Mouse (Mus musculus): ENCODE results near the gene Prpf38b.
"Not testable (repeated sequence)": the region's sequence is repeated elsewhere in the genome, so short reads cannot be mapped to it uniquely, and the experiment has no call there.

Gene Prpf38b

DNA sequence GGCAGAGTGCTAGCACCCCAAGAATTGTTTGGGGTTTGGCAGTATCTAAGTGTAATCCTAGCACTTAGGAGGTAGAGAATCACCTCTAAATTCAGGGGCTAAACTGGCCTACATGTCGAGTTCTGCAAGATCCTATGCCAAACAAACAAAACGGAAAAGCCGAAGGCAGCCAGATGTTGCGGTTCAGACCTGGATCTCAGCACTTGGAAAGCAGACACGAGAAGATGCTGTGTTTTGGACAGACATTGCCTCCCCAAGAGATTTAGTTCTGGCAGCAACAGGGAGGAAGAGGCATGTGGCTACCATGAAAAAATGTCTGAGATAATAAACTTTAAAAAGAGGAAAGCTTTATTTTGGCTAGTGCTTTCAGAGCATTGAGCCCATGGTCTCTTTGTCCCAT is 10.8 kb downstream of the Prpf38b start:
- no peak for DNase-seq (ENCODE audit: low spot score in 2 of 2)

DNA sequence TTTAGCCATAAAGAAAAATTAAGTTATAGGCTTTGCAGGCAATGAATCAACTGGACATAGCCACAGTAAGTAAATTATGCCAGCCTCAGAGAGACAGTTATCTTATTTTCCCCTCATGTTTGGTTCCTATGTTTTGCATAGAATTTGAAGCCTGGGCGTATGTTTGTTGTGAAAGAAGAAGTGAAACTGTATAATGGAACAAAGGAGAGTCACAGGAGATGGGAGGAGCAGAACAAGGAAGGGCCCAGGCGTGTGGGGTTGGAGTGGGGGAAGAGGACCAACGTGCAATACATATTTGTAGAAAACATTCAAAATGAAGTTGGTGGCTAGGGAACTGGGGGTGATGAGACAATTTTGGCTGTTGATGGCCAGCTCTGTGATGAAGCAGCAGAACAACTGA is 11.4 kb downstream of the Prpf38b start:
- DNase-seq (ENCODE audit: low spot score in 2 of 2): no peak

DNA sequence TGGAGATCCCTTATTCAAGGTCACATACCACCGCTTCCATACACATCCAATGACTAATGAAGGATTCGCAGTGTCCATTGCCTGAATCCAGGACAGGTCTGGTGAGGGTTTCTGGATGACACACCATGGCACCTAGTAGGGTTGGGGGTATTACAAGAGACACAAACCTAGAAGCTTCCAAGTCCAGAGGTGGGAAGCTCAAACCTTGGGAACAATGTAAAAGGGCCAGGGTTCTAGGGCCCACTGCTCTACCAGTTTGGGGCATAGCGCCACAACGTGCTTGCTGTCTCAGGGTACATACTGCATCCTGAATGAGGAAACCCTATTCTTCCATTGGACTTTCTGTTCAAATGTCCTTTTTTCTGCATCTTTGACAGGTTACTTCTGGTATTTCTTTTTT is 12.9 kb downstream of the Prpf38b start:
- DNase-seq (ENCODE audit: low spot score in 2 of 2): no peak

DNA sequence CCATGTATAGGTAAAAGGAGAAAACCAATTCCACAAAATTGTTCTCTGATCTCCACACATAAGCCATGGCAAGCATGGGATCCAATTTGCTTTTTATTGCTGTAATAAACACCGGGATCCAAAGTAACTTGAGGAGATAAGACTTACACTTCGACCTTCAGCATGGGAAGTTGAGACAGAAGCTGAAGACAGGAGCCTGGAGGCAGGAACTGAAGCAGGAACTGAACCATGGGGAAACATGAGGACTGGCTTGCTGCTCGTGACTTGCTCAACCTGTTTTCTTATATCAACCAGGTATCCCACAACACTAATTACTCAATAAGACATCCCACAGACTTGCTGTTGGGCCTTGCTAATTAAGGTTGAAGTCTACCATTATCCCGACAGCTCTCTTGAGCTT is 18.6 kb downstream of the Prpf38b start:
- DNase-seq (ENCODE audit: low spot score in 2 of 2): no peak

DNA sequence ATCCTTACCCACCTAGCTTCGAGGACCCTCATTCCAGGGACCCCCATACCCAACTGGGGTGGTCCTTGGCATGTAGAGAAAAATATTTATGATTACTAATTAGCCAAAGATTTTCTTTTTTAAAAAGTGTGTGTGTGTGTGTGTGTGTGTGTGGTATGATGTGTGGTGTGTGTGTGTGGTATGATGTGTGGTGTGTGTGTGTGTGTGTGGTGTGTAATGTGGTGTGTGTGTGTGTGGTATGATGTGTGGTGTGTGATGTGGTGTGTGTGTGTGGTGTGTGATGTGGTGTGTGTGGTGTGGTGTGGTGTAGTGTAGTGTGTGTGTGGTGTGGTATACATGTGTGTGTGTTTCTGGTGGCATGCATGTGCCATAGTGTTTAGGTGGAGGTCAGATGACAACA is 19.4 kb downstream of the Prpf38b start:
- no peak for DNase-seq (ENCODE audit: low spot score in 2 of 2)

DNA sequence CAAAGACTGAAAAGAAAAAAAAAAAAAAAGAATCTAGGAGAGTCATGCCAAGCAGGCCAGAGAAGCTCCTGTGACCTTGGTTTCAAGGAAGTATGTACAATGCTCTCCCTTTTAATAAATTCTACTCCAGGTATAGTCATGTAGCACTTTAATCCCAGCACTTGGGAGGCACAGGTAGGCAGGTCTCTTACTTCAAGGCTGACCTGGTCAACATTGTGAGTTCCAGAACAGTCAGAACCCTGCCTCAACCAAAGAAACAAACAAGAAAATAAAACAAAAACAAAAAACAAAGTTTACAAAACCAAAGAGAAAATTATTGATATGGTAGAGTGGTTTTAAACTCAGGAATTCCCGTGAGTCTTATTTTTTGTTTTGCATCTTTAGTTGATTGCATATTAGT is 21.6 kb downstream of the Prpf38b start, which contains the start of gene Fndc7:
Fndc7 (minus strand) TSS at position 101 of the 400 bp plus-strand sequence.
- DNase-seq (ENCODE audit: low spot score in 2 of 2): no peak

DNA sequence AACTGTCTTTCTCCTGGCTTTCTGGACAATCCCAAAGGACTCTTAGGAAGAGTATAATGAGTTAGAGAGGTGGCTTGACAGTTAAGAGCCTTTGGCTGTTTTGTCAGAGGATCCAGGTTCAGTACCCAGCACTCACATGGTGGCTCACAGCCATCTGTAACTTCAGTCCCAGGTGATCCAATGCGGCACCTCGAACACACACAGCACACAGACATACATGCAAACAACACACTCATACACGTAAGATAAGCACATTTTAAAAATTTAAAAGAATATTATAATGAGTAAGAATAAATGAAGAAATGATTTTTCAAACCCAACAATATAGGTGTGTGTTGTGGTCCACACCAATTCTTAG is 23.9 kb downstream of the Prpf38b start:
- no peak for DNase-seq (ENCODE audit: low spot score in 2 of 2)

DNA sequence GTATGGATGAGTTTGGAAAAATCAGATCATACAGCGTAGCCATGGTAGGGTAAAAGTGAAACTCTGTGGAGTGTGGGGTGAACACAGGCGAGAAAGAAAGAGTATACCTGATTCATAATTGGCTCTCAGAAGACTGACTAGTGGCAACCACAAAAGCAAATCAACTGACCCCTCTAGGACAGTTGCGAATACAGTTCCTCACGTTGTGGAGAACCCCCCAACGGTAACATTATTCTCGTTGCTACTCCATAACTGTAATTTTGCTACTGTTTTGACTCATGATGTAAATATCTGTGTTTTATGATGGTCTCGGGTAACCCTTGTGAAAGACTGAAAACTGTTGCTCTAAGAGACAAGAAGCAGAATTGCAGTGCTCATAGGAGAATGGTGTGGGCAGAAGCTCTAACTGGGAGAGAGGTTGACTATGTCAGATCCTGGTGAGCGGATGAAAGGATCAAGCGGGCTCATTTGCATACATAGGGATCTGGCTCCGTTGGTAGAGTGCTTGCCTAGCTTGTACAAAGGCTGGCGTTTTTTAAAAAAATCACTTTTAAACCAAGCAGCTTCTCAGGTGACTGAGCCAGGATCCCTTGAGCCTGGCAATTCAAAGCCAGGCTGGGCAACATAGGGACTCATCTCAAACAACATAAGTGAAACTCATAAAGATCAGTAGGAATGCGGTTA is 24.5 kb downstream of the Prpf38b start:
- DNase-seq (ENCODE audit: low spot score in 2 of 2): no peak

DNA sequence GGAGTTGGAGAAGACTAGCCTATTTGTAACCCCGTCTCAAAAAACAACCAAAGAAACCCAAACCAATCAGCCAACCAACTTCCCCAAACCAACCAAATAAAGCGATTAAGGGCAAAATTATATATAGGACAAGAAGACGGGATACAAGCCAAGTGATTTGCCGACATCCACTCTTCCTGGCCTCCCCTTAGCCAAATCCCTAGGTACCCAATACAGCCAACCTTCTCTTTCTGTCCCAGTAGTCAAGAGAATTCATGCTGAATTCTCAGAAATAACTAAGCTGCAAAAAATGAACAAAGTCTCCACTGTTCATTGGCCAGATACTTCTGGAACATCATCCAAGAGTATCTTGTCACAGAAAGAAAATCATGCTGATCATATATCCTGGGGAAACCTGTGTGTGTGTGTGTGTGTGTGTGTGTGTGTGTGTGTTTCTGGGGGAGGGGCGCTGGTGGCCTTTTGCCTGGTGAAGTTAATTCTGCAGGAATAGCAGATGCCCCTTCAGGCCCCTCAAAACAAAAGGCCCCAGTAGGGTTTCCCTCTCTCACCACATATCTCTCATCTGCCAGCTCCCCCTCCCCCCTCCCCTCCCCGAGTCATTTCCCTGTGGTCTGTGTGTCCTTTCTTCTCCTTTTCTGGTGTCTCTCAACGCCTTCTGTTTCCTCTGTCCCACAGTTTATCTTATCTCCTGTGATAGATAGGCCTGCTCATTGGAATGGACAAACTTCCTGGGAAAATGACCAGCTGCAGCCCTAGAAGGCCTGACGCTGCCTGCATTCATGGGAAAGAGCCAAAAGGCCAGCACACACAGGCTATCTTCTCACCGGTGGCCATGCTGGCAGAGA is 25.6 kb downstream of the Prpf38b start:
- DNase-seq (ENCODE audit: low spot score in 2 of 2): peak in 1 of 2 experiments; percentile 13

DNA sequence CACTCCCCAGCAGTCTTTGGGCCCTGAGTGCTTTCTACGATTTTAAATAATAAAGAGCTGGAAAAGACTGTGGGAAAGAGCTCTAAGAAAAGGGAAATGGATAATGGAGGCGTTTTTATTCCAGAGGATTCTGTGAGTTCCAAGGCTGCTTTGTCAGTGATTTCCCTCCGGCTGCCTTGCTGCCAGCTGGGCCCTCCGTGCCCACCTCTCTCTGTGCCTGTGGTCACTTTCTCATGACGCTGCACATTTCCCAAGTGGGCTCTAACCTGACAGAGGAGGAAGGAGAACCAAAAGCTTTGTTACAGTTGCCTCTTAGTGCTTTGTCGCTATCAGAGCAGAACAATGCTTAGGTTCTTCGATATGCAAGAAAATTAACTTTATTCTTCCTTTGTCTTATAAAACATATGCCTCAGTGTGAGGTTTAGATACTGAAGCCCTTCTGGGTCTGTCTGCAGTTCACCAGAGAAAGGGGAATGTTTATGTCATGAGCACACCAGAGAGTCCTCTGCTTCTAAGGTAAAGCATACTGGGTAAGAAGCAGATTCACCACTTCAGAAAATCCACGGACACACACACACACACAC is 26.7 kb downstream of the Prpf38b start:
- no peak for DNase-seq (ENCODE audit: low spot score in 2 of 2)

DNA sequence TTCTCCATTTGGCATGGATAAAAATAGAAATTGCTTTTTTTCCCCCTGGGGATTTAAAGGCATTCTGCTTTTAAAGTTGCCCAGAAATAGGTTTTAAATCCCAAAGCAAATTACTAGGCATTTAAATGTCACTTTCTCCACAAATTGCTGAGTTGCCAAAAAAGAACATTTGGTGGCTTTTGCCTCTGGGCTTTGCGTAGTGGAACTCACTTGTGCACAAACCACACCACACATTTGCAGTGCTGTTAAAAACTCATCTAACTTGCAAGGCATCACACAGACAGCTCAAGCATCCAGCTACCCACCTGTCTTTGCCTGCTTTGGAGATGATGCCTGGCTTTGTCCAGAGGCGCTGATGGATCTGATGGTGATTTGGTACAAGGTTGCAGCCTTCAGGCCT is 28.5 kb downstream of the Prpf38b start:
- no peak for DNase-seq (ENCODE audit: low spot score in 2 of 2)

DNA sequence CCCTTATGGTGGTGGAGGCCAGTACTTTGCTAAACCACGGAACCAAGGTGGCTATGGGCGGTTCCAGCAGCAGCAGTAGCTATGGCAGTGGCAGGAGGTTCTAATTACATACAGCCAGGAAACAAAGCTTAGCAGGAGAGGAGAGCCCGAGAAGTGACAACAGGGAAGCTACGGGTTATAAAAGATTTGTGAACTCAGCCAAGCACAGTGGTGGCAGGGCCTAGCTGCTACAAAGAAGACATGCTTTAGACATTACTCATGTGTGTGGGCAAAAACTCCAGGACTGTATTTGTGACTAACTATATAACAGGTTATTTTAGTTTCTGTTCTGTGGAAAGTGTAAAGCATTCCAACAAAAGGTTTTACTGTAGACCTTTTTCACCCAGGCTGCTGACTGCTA is 29.7 kb downstream of the Prpf38b start:
- DNase-seq (ENCODE audit: low spot score in 2 of 2): not testable (repeated sequence)

DNA sequence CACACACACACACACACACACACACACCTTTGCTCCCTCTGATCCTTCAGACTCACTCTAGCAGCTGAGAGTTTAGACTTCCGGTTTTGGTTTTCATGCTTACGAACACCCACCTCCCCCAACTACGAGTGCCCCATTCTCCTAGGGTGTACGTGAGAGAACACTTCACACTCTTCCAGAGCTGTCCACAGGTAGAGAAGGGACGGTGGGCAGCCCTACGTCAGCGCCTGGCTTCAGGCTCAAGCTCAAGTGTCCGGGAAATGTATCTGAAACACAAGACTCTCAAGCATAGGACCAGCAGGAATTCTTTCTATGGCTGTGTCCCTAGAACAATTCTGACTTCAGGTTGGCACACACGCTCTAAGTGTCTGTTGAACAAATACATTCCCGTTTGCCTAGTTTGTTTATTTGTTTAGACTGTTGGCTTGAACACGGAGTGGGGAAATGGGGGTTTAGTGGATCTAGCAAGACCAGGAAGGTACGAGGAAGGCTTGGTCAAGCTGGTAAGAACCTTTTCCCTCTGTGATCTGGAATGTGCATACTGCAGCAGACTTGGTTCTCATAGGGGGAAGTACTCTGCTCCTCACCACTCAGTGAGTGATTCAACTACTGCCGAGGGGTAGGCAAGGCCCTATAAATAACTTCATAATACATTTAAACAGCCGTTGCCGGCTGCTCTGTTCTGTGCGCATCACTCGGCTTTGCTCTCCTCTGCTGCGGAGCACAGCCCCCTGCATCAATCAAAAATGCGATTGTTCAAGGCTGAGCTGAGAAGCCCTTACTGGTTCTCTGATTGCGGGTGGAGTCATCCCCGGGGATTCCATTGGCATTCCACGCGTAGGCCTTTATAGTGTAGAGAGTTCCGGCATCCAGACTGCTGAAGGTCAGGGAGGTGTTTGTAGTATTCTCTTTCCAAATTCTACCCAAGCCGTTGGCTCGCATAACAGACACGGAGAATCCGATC is 30.7 kb downstream of the Prpf38b start:
- DNase-seq (ENCODE audit: low spot score in 2 of 2): peak; percentile 56 to 62

DNA sequence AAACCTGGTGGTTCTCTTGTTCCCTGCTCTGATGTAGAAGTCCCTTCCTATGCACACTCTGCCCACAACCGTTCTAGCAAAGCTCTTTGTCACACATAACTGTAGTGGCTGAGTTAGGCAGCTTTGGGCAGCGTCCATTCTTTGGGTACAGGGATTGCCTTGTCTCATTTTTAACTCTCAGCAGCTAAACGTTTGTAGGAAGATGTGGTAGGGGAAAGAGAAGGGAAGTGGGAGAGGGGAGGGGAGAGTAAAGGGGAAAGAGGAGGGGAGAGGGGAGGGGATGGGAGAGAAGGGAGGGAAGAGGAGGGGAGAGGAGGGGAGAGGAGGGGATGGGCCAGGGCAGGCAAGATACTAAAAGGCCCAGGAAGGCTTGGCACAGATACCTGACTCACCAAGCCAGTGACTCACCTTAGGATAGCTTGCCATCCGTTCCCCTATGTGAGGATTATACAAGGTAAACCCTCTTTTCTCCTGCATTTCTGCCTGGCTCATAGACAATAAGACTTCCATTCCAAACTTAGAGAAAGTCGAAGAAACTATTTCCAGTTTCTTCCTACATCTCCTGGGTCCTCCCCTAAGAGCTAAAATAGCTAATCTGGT is 31.6 kb downstream of the Prpf38b start:
- no peak for DNase-seq (ENCODE audit: low spot score in 2 of 2)

DNA sequence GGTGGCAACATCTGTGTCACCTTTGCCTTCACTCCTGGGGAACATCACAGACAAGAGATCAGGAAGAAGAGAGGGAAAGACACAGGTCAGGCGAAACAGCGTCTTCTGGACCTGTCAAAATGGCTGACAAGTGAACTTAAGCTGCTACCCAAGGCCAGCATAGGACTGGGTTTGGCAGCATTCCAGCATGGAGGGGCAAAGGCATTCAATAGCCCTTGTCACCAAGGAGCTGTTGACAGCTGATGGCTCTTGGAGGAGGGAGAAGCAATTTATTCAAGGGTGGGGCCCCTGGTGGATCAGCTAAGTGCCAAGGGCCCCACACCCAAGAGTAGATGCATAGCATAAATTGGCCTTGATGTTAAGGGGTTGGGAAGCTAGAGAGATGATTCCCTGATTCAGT is 32.4 kb downstream of the Prpf38b start:
- DNase-seq (ENCODE audit: low spot score in 2 of 2): no peak

DNA sequence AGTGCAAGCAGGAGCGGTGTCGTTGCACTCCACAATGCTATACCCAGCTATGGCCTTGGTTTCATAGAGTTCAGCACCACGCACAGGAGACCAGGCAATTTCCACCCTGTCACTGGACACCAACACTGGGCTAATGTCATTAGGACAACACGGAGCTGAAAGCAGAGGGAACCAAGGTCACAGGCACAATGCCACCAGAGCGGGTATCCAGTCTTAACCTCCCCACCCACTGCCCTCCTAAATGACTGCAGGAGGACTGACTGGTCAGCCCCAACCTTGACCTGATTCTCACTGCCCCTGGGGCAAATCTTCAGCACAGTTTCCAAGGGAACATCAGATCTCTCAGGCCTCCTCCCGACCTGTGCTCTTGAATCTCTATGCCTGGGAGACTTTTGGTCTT is 40.9 kb downstream of the Prpf38b start:
- DNase-seq (ENCODE audit: low spot score in 2 of 2): no peak

DNA sequence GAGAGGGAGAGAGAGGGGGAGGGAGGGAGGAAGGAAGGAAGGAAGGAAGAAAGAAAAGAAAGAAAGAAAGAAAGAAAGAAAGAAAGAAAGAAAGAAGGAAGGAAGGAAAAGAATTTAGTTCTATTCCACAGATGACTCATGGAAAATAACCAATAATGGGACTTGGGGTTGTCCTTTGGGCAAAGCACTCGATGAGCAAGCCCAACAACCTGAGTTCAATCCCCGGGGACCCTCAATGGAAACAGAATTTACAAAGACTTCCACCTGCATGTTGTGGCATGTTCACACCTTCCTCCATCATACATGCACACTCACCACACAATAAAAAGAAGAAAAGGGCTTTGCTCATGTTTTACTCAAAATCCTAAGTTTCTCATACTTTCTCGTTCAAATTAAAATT is 44.1 kb downstream of the Prpf38b start:
- DNase-seq (ENCODE audit: low spot score in 2 of 2): no peak

DNA sequence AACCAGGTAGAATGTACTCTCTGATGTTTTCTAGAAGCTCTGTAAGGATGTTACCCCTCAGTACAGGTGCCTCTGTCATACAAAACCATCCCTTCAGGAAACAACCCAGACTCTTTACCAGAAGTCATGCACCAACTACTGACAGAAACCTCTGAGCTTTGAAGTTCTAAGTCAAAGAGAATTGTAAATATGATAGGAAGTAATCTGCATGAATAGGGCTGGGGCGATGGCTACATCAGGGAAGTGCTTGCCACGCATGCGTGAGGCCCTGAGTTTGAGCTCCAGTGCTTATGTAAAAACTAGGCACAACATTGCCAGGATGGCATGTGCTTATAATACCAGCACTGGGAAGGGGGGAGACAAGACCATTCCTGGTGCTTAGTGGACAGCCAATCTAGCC is 45.9 kb downstream of the Prpf38b start:
- peak; percentile 48 to 54 for DNase-seq (ENCODE audit: low spot score in 2 of 2)

DNA sequence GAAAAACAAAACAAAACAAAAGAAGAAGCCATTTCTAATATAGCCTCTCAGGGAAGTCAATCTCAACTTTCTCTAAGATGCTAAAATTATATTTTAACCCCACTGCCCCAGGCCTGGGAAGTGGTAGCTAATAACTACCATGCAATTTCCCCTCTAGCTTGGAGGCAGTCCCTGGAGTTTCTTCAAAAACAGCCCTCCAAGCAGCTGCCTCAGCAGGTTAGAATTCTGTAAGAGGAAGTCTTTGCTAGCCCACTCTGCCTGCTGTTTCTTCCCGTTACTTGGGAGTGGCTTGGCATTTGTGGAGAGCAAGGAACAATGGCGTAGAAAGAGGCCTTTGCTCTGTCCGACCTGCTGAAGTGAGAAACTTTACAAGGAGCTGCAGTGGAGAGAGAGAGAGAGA is 46.4 kb downstream of the Prpf38b start:
- DNase-seq (ENCODE audit: low spot score in 2 of 2): no peak

DNA sequence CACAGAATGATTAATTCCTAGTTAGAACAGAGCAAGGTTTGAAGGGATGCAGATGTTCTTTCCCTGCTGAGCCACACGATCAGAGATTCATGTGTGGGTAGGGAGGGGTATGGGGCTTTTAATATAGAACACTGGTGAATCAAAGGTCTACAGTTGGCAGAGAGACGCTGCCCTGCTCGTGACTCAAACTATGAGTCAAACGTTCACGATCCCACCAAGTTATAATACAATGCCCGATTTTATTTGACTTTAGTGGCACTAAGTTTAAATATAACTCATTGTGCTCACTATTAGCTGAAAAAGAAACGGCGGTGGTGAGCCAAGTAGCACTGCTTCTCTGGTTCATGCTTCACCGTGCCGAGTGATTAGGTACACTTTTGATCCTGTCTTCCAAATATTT is 48.4 kb downstream of the Prpf38b start:
- no peak for DNase-seq (ENCODE audit: low spot score in 2 of 2)

DNA sequence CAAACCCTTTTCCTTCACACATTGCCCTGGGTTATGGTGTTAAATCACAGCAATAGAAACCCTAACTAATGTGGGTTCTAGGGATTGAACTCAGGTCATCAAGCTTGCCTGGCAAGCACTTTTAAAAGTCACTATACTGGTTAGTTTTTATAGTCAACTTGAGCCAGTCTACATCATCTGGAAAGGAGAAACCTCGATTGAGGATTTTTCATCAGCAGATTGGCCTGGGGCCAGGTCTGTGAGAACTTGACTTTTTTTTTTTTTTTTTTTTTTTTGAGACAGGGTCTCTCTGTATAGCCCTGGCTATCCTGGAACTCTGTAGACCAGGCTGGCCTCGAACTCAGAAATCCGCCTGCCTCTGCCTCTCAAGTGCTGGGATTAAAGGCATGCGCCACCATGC is 49.2 kb downstream of the Prpf38b start:
- DNase-seq (ENCODE audit: low spot score in 2 of 2): not testable (repeated sequence)
